Mouse (Mus musculus): ENCODE measurements around the gene P4ha3.
"Not testable (repeated sequence)": the region's sequence is repeated elsewhere in the genome, so short reads cannot be mapped to it uniquely, and the experiment has no call there.

The P4ha3 gene

GRCm38 (mm10) chr7:100285383-100285782 lies at the start of gene P4ha3:
Gene P4ha3 (plus strand): TSS chr7:100285520.
- DNase-seq (ENCODE audit: extremely low spot score, low read depth, low spot score), result no peak

GRCm38 (mm10) chr7:100238271-100238670 lies 47.0 kb upstream of the P4ha3 start:
- DNase-seq (ENCODE audit: extremely low spot score, low read depth, low spot score), result no peak

GRCm38 (mm10) chr7:100240601-100241000 lies 44.7 kb upstream of the P4ha3 start:
- DNase-seq (ENCODE audit: extremely low spot score, low read depth, low spot score), result no peak

DNA sequence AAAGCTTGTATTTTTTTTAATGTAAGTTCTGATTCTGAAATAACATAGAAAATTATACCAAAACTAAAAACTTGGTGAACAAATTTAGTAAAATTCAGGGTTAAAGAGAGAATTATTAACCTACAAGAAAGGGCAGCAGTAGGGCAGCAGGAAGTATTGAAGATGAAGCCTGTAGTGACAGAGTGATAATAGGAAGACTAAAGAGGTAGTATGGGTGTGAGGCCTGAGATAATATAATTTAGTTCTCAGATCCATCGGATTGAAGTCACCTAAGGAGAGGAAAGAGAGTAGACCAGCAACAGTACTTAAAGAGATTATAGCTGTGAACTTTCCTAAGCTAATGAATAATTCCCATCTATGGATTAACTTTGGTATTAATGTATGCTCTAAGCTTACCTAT lies 42.3 kb upstream of the P4ha3 start:
- no peak for DNase-seq (ENCODE audit: extremely low spot score, low read depth, low spot score)

GRCm38 (mm10) chr7:100244225-100244624 lies 41.1 kb upstream of the P4ha3 start:
- no peak for DNase-seq (ENCODE audit: extremely low spot score, low read depth, low spot score)

DNA sequence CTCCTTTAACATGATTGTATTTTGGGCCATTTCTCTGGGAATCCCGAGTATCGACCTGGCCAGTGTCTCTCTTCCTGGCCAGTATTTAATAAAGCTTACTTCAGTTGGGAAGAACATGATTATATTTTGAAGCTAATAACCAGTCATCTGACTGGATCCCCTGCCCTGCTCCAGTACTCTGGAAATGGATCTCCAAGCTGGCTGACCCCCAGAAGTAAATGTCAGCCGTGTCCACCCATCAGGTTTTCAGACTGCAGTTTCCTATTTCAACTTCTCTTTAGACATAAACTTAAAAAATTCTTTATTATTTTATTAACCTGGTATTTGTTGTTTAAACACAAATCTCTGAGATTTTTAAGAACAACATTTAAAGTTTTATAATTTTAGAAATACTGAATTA lies 40.1 kb upstream of the P4ha3 start:
- DNase-seq (ENCODE audit: extremely low spot score, low read depth, low spot score), result no peak

GRCm38 (mm10) chr7:100250667-100251066 lies 34.7 kb upstream of the P4ha3 start:
- DNase-seq (ENCODE audit: extremely low spot score, low read depth, low spot score), result no peak

DNA sequence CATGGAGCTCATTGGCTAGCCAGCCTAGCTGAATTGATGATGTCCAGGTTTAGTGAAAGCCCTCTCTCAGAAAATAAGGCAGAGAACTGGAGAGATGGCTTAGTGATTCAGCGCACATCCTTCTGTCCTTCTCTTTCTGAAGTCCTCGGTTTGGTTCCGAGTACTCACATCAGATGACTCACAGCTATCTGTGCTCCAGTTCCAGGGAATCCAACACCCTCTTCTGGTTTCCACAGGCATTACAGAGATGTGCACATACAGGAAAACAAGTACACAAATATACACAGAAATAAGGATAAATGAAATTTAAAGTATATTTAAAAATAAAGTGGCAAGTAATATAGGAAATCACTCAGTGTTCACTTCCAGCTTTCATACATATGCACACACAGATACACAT lies 23.0 kb upstream of the P4ha3 start:
- DNase-seq (ENCODE audit: extremely low spot score, low read depth, low spot score), result no peak

DNA sequence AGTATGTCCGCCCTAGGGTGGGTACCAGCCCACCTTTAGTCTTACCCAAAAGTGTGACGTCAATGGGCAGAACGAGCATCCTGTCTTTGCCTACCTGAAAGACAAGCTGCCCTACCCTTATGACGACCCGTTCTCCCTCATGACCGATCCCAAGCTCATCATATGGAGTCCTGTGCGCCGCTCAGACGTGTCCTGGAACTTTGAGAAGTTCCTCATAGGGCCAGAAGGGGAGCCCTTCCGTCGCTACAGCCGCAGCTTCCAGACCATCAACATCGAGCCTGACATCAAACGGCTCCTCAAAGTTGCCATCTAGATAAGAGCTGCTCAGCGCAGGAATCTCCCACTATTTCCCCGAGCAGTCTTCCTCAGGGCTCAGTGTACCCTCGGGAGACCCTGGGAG lies 20.4 kb upstream of the P4ha3 start:
- not testable (repeated sequence) for DNase-seq (ENCODE audit: extremely low spot score, low read depth, low spot score)

- DNase-seq (ENCODE audit: extremely low spot score, low read depth, low spot score), result no peak
Observed at GRCm38 (mm10) chr7:100272369-100272768, 13.0 kb upstream of the P4ha3 start.

GRCm38 (mm10) chr7:100274507-100274906 lies 10.8 kb upstream of the P4ha3 start:
- no peak for DNase-seq (ENCODE audit: extremely low spot score, low read depth, low spot score)

GRCm38 (mm10) chr7:100276397-100276796 lies 8.9 kb upstream of the P4ha3 start:
- DNase-seq (ENCODE audit: extremely low spot score, low read depth, low spot score), result no peak

DNA sequence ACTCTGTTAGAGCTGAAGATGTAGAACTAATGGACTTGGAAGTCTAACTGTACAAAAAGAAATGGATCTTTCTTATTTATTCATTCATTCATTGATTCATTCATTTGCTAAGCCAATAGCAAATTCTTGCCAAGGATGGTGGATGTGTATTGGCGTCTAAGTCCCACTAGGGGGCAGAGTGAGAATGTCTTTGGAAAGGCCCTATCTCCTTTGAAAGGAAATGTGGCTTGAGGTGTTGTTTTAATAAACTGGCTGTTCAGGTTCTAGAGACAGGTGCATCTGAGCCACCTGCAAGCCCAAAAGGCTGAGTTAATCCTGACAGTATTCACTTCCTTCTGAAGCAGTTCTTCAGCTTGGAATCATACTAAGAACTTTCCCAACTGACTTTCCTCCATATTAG lies 5.5 kb upstream of the P4ha3 start:
- DNase-seq (ENCODE audit: extremely low spot score, low read depth, low spot score), result peak; percentile 62

DNA sequence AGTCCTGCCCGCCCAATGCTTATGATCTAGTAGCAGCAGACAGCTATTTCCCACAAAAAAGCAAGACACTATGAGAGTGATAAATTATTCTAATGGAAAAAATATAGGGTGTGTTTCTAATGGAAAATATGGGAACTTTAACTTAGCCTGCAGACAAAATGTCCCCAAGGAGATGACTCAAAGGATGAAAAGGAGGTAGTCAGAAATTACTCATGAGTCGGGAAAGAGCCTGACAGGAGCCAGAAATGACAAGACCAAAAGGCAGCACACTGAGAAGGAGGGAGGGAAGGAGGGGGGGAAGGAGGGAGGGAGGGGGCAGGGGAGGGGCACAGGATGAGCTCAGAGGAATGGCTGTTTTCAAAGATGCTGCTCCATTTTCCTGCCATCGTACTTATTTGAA lies 3.7 kb upstream of the P4ha3 start:
- no peak for DNase-seq (ENCODE audit: extremely low spot score, low read depth, low spot score)

GRCm38 (mm10) chr7:100283298-100283697 lies 2.0 kb upstream of the P4ha3 start:
- DNase-seq (ENCODE audit: extremely low spot score, low read depth, low spot score), result no peak

- DNase-seq (ENCODE audit: extremely low spot score, low read depth, low spot score), result peak; percentile 35
Observed at GRCm38 (mm10) chr7:100287748-100288578, 2.6 kb downstream of the P4ha3 start.

- DNase-seq (ENCODE audit: extremely low spot score, low read depth, low spot score), result peak; percentile 60
Observed at GRCm38 (mm10) chr7:100288622-100289021, 3.3 kb downstream of the P4ha3 start.

- no peak for DNase-seq (ENCODE audit: extremely low spot score, low read depth, low spot score)
Observed at GRCm38 (mm10) chr7:100293546-100293945, 8.2 kb downstream of the P4ha3 start.

DNA sequence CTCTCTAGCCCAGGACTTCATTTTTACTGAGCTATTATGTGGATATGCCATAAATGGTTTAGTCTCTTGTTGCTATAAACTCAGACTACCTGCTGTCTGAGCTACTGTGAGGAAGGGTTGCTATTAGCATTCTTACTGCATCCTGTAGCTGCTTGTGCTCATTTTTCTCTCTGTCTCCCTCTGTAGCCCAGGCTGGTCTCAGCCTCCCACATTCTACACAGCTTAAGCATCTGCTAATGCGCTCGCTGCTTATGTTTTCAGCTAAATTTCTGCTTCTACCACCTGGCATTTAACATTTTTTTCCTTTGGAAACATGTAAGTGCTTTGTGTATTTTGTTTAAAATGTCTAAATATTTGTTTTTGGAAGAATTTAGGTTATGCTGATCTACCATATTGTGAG lies 10.4 kb downstream of the P4ha3 start:
- no peak for DNase-seq (ENCODE audit: extremely low spot score, low read depth, low spot score)

- DNase-seq (ENCODE audit: extremely low spot score, low read depth, low spot score), result no peak
Observed at GRCm38 (mm10) chr7:100296699-100297098, 11.4 kb downstream of the P4ha3 start.

- no peak for DNase-seq (ENCODE audit: extremely low spot score, low read depth, low spot score)
Observed at GRCm38 (mm10) chr7:100298861-100299510, 13.7 kb downstream of the P4ha3 start.

GRCm38 (mm10) chr7:100301390-100301789 lies 16.1 kb downstream of the P4ha3 start:
- no peak for DNase-seq (ENCODE audit: extremely low spot score, low read depth, low spot score)

Data from hindlimb bud, embryonic 11.5 days (tissue).